Comparison of ENCODE assay signal across 26 mouse cellular contexts in genomic region chr9:92248773-92249446, GRCm38 (mm10). TPM values are rescaled to one million over a fixed set of nuclear protein-coding genes. Genes with fewer than 3 reads are reported as not detected.
DNase-seq lines count a peak whose midpoint lies in the region; ATAC-seq and TF ChIP-seq lines count a peak whose summit lies in the region.
"Had no signal": no experiment of that assay in that cellular context is flagged by ENCODE, and none has a peak within 500 bp of the region (broad histone marks: within the 10 kb centered on the region; RNA-seq: fewer than 3 reads in every experiment).

No protein-coding gene starts in this region.

- H3K9me3 ChIP-seq in heart, embryonic 13.5 days = no peaks in the 10 kb centered on the region
- H3K9me3 ChIP-seq in limb, embryonic 11.5 days (ENCODE audit: control insufficient read depth, low read length) = no peaks in the 10 kb centered on the region
- H3K9me3 ChIP-seq in limb, embryonic 10.5 days (replicated peaks) = no peaks in the 10 kb centered on the region
- peaks cover 26% of the 10 kb centered on the region for H3K9me3 ChIP-seq in E14TG2a.4 (ENCODE audit: low read length)
- H3K9me3 ChIP-seq in liver, embryonic 15.5 days (replicated peaks) = no peaks in the 10 kb centered on the region
- H3K9me3 ChIP-seq: forebrain, embryonic 13.5 days; G1E; hindbrain, embryonic 15.5 days; liver, embryonic 13.5 days; lung, embryonic 15.5 days had no signal

- no peak overlapping the region for H3K4me3 ChIP-seq in heart, embryonic 13.5 days
- no peak overlapping the region for H3K4me3 ChIP-seq in limb, embryonic 11.5 days (ENCODE audit: low read depth, low read length)
- H3K4me3 ChIP-seq in limb, embryonic 10.5 days = no peak overlapping the region; the same call in 1 of the 2 replicates
- peak overlapping the region; percentile 83 for H3K4me3 ChIP-seq in E14TG2a.4 (replicated peaks; ENCODE audit: low read length)
- no peak overlapping the region for H3K4me3 ChIP-seq in liver, embryonic 15.5 days (replicated peaks)

- H3K27ac ChIP-seq in heart, embryonic 13.5 days (replicated peaks) = no peak overlapping the region
- H3K27ac ChIP-seq in limb, embryonic 11.5 days (replicated peaks; ENCODE audit: low read depth, low read length) = no peak overlapping the region
- H3K27ac ChIP-seq in limb, embryonic 10.5 days = no peak overlapping the region
- H3K27ac ChIP-seq in liver, embryonic 15.5 days (replicated peaks) = no peak overlapping the region
- H3K27ac ChIP-seq: forebrain, embryonic 13.5 days had no signal

- no peak for DNase-seq in heart, adult 11 months
- DNase-seq in limb, embryonic 11.5 days (ENCODE audit: low spot score) = peak; percentile 16
- no peak for DNase-seq in limb, embryonic 10.5 days (ENCODE audit: low spot score)
- DNase-seq in embryo, embryonic 10 days (ENCODE audit: low spot score) = no peak
- DNase-seq in urinary bladder, postnatal 25 days (ENCODE audit: low spot score) = no peak
- DNase-seq: cerebellum, adult 11 months; cerebellum, adult 9-11 months; gastrocnemius, adult 2 months; heart, postnatal 4 days; kidney, postnatal 25 days; liver, embryonic 13.5 days; lung, postnatal 36 days had no signal

- peak overlapping the region; percentile 79; the same call in 1 of the 2 replicates for H3K4me2 ChIP-seq in heart, embryonic 13.5 days
- H3K4me2 ChIP-seq in limb, embryonic 11.5 days (ENCODE audit: low read depth, severe bottlenecking) = no peak overlapping the region
- peak overlapping the region; percentile 70 for H3K4me2 ChIP-seq in liver, embryonic 15.5 days

- peaks cover 25% of the 10 kb centered on the region for H3K4me1 ChIP-seq in heart, embryonic 13.5 days
- peaks cover 3% of the 10 kb centered on the region; the same call in 1 of the 2 replicates for H3K4me1 ChIP-seq in limb, embryonic 11.5 days (ENCODE audit: control insufficient read depth, insufficient read depth, low read length)
- peaks cover 17% of the 10 kb centered on the region for H3K4me1 ChIP-seq in limb, embryonic 10.5 days
- H3K4me1 ChIP-seq in E14TG2a.4 (replicated peaks; ENCODE audit: low read depth, low read length) = peaks cover 25% of the 10 kb centered on the region
- H3K4me1 ChIP-seq in liver, embryonic 15.5 days (replicated peaks) = peaks cover 25% of the 10 kb centered on the region

- ATAC-seq in heart, embryonic 13.5 days (ENCODE audit: extremely low read depth, insufficient number of reproducible peaks, low FRiP score, low TSS enrichment) = no peak
- no peak for ATAC-seq in limb, embryonic 11.5 days (ENCODE audit: insufficient number of reproducible peaks, low FRiP score, low TSS enrichment, low read depth)
- no peak for ATAC-seq in liver, embryonic 15.5 days (ENCODE audit: insufficient read depth)
- ATAC-seq: forebrain, embryonic 13.5 days had no signal

- no peak overlapping the region for H3K9ac ChIP-seq in heart, embryonic 13.5 days
- no peak overlapping the region for H3K9ac ChIP-seq in limb, embryonic 11.5 days (ENCODE audit: low read length)
- H3K9ac ChIP-seq in liver, embryonic 15.5 days = no peak overlapping the region
- H3K9ac ChIP-seq: forebrain, embryonic 13.5 days; hindbrain, embryonic 15.5 days; liver, embryonic 13.5 days had no signal

- H3K27me3 ChIP-seq in heart, embryonic 13.5 days (replicated peaks) = no peaks in the 10 kb centered on the region
- H3K27me3 ChIP-seq in limb, embryonic 11.5 days (ENCODE audit: control insufficient read depth, insufficient read depth, low read length) = no peaks in the 10 kb centered on the region
- no peaks in the 10 kb centered on the region for H3K27me3 ChIP-seq in limb, embryonic 10.5 days (ENCODE audit: low read depth, poor library complexity, severe bottlenecking)
- H3K27me3 ChIP-seq in E14TG2a.4 (ENCODE audit: insufficient read depth, low read length) = no peaks in the 10 kb centered on the region
- no peaks in the 10 kb centered on the region for H3K27me3 ChIP-seq in liver, embryonic 15.5 days
- H3K27me3 ChIP-seq: forebrain, embryonic 13.5 days; hindbrain, embryonic 15.5 days; liver, embryonic 13.5 days; lung, embryonic 15.5 days; Patski had no signal

- H3K36me3 ChIP-seq in heart, embryonic 13.5 days = no peaks in the 10 kb centered on the region
- H3K36me3 ChIP-seq in limb, embryonic 11.5 days (ENCODE audit: control insufficient read depth, insufficient read depth, low read length) = no peaks in the 10 kb centered on the region
- no peaks in the 10 kb centered on the region for H3K36me3 ChIP-seq in limb, embryonic 10.5 days
- no peaks in the 10 kb centered on the region for H3K36me3 ChIP-seq in E14TG2a.4 (ENCODE audit: insufficient read depth, low read length)
- H3K36me3 ChIP-seq in liver, embryonic 15.5 days (replicated peaks) = no peaks in the 10 kb centered on the region
- H3K36me3 ChIP-seq: hindbrain, embryonic 15.5 days; liver, embryonic 13.5 days; lung, embryonic 15.5 days had no signal

- no peak for TF ChIP-seq CTCF in E14TG2a.4 (conservative IDR thresholded peaks at IDR 0.05; ENCODE audit: low read length)

- WGBS in heart, embryonic 13.5 days = 81% methylated on average over 7 of the region's 7 CpGs
- 89% methylated on average over 7 of the region's 7 CpGs for WGBS in limb, embryonic 11.5 days
- WGBS in limb, embryonic 10.5 days = 82% methylated on average over 7 of the region's 7 CpGs
- WGBS in liver, embryonic 15.5 days (ENCODE audit: insufficient replicate concordance) = 60% methylated on average over 7 of the region's 7 CpGs

RNA-seq across cellular contexts. Expression of gene Plscr1, which starts 0.6 kb away (rescaled TPM):
- polyA plus RNA-seq in heart, embryonic 13.5 days (2015; fragmentation: Nextera tagmentation; extraction: Ambion mirVana) = 31.7 and 32.3 TPM in 2 replicates
- 31.9 and 32.1 TPM in 2 replicates for polyA plus RNA-seq in limb, embryonic 11.5 days (2014; fragmentation: Nextera tagmentation; extraction: Ambion mirVana)
- polyA plus RNA-seq in limb, embryonic 10.5 days (2016; fragmentation: Nextera tagmentation; extraction: Ambion mirVana) = 34.2 and 34.8 TPM in 2 replicates
- polyA plus RNA-seq in liver, embryonic 15.5 days (2015; fragmentation: Nextera tagmentation; extraction: Ambion mirVana) = 25.5 and 26.3 TPM in 2 replicates

RNA-seq across cellular contexts. Expression of gene Plscr2, which starts 26.5 kb away (rescaled TPM):
- 7.2 and 8.5 TPM in 2 replicates for polyA plus RNA-seq in heart, embryonic 13.5 days (2015; fragmentation: Nextera tagmentation; extraction: Ambion mirVana)
- polyA plus RNA-seq in limb, embryonic 11.5 days (2014; fragmentation: Nextera tagmentation; extraction: Ambion mirVana) = 0.23 TPM in 1 of 2 replicates, not detected in the other
- 0.35 TPM in 1 of 2 replicates, not detected in the other for polyA plus RNA-seq in limb, embryonic 10.5 days (2016; fragmentation: Nextera tagmentation; extraction: Ambion mirVana)
- 0.48 and 0.64 TPM in 2 replicates for polyA plus RNA-seq in liver, embryonic 15.5 days (2015; fragmentation: Nextera tagmentation; extraction: Ambion mirVana)

RNA-seq across cellular contexts. Expression of gene Plscr5, which starts 56.2 kb away (rescaled TPM):
- not detected in 2 replicates for polyA plus RNA-seq in heart, embryonic 13.5 days (2015; fragmentation: Nextera tagmentation; extraction: Ambion mirVana)
- polyA plus RNA-seq in limb, embryonic 11.5 days (2014; fragmentation: Nextera tagmentation; extraction: Ambion mirVana) = not detected in 2 replicates
- polyA plus RNA-seq in limb, embryonic 10.5 days (2016; fragmentation: Nextera tagmentation; extraction: Ambion mirVana) = not detected in 2 replicates
- polyA plus RNA-seq in liver, embryonic 15.5 days (2015; fragmentation: Nextera tagmentation; extraction: Ambion mirVana) = not detected in 2 replicates
- polyA plus RNA-seq: embryonic facial prominence, embryonic 11.5 days; frontal cortex, adult 2 months; G1E; heart, embryonic 16.5 days; intestine, embryonic 16.5 days; liver, embryonic 13.5 days; lung, embryonic 15.5 days; Patski; small intestine, adult 2 months; thymus, postnatal 0 days had no signal
